Mouse (Mus musculus): ENCODE measurements around the gene Eif2ak3. TPM values are rescaled to one million over a fixed set of nuclear protein-coding genes. Genes with fewer than 3 reads are reported as not detected.

Gene Eif2ak3
- total RNA-seq, 2 experiments from 2014 or later: 21.2 to 22.7 TPM

- intact Hi-C loops (cut with DNase I): no loop called here
- no peak for DNase-seq (ENCODE audit: low spot score in 2 of 2)
These were observed 29.9 kb downstream of the Eif2ak3 start for GRCm38 (mm10) chr6:70874035-70874775.

GRCm38 (mm10) chr6:70875017-70875416, 30.7 kb downstream of the Eif2ak3 start:
- intact Hi-C loops (cut with DNase I): no loop called here
- no peak for DNase-seq (ENCODE audit: low spot score in 2 of 2)

GRCm38 (mm10) chr6:70880714-70881304, 36.5 kb downstream of the Eif2ak3 start:
- DNase-seq (ENCODE audit: low spot score in 2 of 2): peak; percentile 85 to 90
- intact Hi-C loops (cut with DNase I): loop anchor here (1.0 kb wide), 1 partner anchor 69 kb away; no protein-coding TSS in a partner anchor

- intact Hi-C loops (cut with DNase I): no loop called here
- no peak for DNase-seq (ENCODE audit: low spot score in 2 of 2)
These were observed 43.7 kb downstream of the Eif2ak3 start for GRCm38 (mm10) chr6:70887993-70888392.

- no peak for DNase-seq (ENCODE audit: low spot score in 2 of 2)
- intact Hi-C loops (cut with DNase I): no loop called here
These were observed 53.9 kb downstream of the Eif2ak3 start for GRCm38 (mm10) chr6:70898166-70898565.

- intact Hi-C loops (cut with DNase I): no loop called here
- no peak for DNase-seq (ENCODE audit: low spot score in 2 of 2)
These were observed 55.3 kb downstream of the Eif2ak3 start for GRCm38 (mm10) chr6:70899594-70900003.

GRCm38 (mm10) chr6:70903689-70904088, 59.4 kb downstream of the Eif2ak3 start:
- intact Hi-C loops (cut with DNase I): no loop called here
- DNase-seq (ENCODE audit: low spot score in 2 of 2): no peak

GRCm38 (mm10) chr6:70909572-70909971, 65.3 kb downstream of the Eif2ak3 start:
- intact Hi-C loops (cut with DNase I): no loop called here
- no peak for DNase-seq (ENCODE audit: low spot score in 2 of 2)

GRCm38 (mm10) chr6:70910285-70910684, 66.0 kb downstream of the Eif2ak3 start:
- DNase-seq (ENCODE audit: low spot score in 2 of 2): no peak
- intact Hi-C loops (cut with DNase I): loop anchor here (10.0 kb wide), 1 partner anchor 215 kb away; no protein-coding TSS in a partner anchor

GRCm38 (mm10) chr6:70911668-70912395, 67.5 kb downstream of the Eif2ak3 start:
- intact Hi-C loops (cut with DNase I): loop anchor here (10.0 kb wide), 1 partner anchor 213 kb away; no protein-coding TSS in a partner anchor

GRCm38 (mm10) chr6:70912396-70912765, 68.1 kb downstream of the Eif2ak3 start:
- no peak for DNase-seq (ENCODE audit: low spot score in 2 of 2)
- intact Hi-C loops (cut with DNase I): loop anchor here (10.0 kb wide), 1 partner anchor 212 kb away; no protein-coding TSS in a partner anchor

More at GRCm38 (mm10) chr6:70911668-70912395, 67.5 kb downstream of the Eif2ak3 start:
- DNase-seq (ENCODE audit: low spot score in 2 of 2): peak; percentile 35 to 66

- intact Hi-C loops (cut with DNase I): loop anchor here (10.0 kb wide), 1 partner anchor 206 kb away; no protein-coding TSS in a partner anchor
These were observed 74.5 kb downstream of the Eif2ak3 start, which contains the start of gene Tex37 for GRCm38 (mm10) chr6:70918827-70919226. Gene Tex37, minus strand, starts transcription at chr6:70918927.

GRCm38 (mm10) chr6:70921274-70922074, 77.2 kb downstream of the Eif2ak3 start:
- peak; percentile 48 to 55 for DNase-seq (ENCODE audit: low spot score in 2 of 2)
- intact Hi-C loops (cut with DNase I): no loop called here

More at GRCm38 (mm10) chr6:70918827-70919226, 74.5 kb downstream of the Eif2ak3 start, which contains the start of gene Tex37:
- DNase-seq (ENCODE audit: low spot score in 2 of 2): no peak

GRCm38 (mm10) chr6:70931801-70932200, 87.5 kb downstream of the Eif2ak3 start:
- no peak for DNase-seq (ENCODE audit: low spot score in 2 of 2)
- intact Hi-C loops (cut with DNase I): no loop called here

- intact Hi-C loops (cut with DNase I): loop anchor here (5.0 kb wide), 1 partner anchor 174 kb away; no protein-coding TSS in a partner anchor
- DNase-seq (ENCODE audit: low spot score in 2 of 2): no peak
These were observed 109.0 kb downstream of the Eif2ak3 start for GRCm38 (mm10) chr6:70953274-70953673.

GRCm38 (mm10) chr6:70954040-70954439, 109.7 kb downstream of the Eif2ak3 start:
- DNase-seq (ENCODE audit: low spot score in 2 of 2): peak; percentile 21 to 28
- intact Hi-C loops (cut with DNase I): loop anchor here (5.0 kb wide), 1 partner anchor 173 kb away; no protein-coding TSS in a partner anchor

Data from left cerebral cortex, postnatal 14 days (tissue).